Mouse (Mus musculus): ENCODE data around the gene Arhgap9.

Gene Arhgap9

DNA sequence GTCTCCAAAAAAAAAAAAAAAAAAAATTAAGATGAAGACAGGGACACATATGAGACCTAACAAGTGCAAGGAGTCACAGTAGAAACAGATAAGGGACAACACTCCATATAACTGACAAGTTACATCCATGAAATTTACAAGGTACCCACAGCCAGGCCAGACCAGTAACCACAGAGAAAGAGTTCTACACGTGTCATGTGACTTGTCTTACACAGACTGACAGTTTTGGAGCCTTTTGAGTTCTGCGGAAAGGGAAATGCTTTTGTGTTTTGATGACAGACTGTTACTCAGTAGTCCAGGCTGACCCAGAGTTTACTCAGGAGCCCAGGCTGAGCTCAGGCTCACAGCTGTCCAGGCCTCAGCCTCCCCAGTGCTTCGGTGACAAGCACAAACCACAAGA is 21.3 kb downstream of the Arhgap9 start:
- DNase-seq (ENCODE audit: low spot score) = no peak

DNA sequence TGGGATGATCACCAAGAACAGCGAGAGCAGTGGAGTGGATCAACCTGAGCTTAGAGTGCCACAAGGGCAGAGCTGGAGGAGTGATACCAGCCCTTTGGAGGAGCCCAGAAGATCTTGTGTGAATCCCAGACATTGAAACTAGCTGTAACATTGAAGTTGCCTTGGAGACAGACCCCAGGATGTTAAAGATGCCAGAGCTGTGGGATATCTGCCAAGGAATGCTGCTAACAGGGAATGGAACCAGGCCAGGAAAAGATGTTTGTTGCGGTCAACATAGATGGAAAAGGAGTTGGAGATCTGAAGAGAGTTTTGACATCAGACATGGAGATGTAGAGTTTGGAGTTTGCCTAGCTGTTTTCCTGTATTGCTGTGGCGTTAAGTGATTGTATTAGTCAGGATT is 24.4 kb downstream of the Arhgap9 start:
- no peak for DNase-seq (ENCODE audit: low spot score)

DNA sequence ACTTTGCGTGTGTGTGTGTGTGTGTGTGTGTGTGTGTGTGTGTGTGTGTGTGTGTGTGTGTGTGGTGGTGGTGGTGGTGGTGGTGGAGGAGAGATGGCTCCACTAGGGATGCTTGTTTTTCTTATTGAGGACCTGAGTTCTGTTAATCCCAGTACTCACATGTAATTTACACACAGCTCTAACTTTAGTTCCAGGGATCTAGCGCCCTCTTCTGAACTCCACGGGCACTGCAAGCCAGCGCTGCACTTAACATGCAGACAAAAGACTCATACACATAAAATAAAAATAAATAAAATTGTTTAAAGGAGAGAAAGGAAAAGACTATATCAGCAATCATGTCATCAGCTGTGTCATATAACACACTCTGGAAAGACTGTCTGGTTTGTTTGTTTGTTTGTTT is 27.2 kb downstream of the Arhgap9 start:
- no peak for DNase-seq (ENCODE audit: low spot score)

DNA sequence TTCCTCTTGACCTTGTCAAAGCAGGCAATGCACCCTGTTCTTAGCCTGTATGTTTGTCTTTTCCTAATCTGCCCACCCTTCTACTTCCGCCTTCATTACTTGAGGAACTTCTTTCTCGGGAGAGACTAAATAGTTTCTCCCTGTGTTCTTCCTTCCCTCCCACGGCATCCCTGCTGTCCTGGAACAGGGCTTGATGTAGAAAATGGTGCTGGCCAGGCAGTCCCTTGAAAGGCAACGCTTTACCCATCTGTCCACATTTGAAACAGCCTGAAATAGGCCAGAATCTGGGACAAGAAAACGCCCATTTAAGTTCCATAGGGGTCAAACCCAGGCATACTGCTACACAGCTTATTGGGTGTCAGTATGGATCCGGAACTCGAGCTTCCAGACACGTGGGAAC is 28.0 kb downstream of the Arhgap9 start:
- no peak for DNase-seq (ENCODE audit: low spot score)

DNA sequence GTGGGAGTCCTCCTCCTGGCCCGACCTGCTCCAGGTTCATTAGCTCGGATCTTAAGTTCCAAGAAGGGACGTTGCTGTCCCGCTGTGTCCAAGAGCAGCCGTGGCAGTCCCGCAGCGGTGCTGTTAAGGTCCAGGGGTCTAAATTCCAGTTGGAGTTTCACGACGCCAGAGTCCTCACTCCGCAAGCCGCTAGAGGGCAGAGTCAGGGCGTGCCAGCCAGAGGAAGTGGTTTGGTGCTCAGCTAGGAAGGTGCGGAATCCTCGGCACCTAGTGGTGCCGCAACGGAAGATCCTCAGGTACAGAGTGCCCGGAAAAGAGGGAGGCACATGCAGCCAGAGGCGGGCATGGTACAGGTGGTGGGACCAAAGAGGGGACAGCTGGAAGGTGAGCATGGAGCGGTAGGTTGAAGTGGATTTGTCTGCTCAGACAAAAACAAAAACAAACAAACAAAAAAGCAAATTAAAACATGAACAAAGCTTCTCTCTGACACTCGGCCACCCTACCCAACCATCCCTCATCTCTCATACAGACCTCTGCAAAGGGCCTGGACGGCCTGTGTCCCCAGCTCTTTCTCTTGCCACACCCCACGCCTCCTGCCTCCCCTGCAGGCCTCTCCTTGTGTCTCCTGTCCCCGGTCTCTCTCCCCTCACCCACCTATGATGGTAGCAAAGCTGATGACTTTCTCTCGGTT is 29.0 kb downstream of the Arhgap9 start:
- peak; percentile 79 for DNase-seq (ENCODE audit: low spot score)

DNA sequence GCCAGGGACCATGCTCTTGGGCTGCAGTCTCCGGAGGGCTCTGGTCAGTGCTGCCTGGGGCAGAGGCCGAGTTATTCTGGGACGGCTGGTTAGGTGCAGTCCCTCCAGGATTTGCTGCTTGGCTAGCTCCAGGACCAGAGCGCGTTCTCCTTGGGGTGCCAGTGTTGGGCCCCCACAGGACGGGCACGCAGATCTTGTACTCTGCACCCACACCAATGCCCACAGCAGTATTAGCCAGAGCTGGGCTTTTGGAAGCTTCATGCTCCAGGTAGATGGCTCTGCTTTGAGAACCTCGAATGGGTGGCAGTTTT is 29.5 kb downstream of the Arhgap9 start:
- no peak for DNase-seq (ENCODE audit: low spot score)

DNA sequence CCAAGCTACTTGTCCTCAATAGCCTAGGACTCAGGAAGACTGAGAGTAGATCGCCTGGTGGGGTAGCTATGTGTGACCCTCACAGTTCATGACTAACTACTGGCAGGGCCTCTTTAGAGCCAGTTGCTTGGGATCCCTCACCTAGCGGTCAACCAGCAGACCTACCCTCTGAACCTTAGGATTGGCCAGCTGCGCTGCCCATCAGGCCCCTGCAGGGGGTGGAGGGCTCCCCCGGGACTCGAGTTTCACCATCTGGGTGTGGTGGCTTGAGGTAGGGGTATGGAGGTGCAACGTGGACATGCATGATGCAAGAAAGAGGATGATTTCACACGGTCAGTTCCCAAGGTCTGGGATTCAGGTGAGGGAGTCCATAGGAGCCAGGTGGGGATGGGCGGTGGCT is 30.0 kb downstream of the Arhgap9 start:
- DNase-seq (ENCODE audit: low spot score) = no peak

DNA sequence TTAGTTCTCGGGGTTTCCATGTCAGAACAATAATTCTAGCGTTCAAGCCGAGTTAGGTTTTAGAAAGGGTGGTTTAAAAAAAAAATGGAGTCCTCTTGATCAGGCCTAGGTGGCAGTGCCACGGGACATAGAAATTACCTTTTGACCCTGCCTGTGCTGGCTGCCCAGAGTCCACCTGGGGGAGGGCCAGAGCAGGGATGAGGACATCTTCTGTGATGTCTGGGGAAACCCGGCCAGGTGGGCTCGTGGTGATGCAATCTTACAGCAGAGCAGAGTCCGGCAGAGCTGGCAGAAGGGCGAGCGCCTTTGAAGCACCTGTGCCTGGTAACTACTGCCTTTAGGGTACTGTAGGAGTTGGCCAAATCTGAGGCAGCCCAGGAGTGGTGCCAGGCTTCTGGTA is 30.4 kb downstream of the Arhgap9 start:
- no peak for DNase-seq (ENCODE audit: low spot score)

DNA sequence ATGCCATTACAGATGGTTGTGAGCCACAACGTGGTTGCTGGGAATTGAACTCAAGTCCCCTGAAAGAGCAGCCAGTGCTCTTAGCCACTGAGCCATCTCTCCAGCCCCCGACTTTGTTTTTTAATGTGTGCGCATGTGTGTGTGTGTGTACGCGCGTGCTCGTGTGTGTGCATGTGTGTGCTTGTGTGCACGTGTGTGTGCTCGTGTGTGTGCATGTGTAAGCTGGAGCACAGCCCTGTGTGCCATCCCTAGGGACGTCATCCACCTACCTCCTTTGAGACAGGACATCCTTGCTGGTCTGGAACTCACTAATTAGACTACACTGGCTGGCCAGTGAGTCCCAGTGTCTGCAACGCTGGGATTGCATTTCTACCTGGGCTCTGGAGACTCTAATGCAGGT is 31.0 kb downstream of the Arhgap9 start:
- no peak for DNase-seq (ENCODE audit: low spot score)

DNA sequence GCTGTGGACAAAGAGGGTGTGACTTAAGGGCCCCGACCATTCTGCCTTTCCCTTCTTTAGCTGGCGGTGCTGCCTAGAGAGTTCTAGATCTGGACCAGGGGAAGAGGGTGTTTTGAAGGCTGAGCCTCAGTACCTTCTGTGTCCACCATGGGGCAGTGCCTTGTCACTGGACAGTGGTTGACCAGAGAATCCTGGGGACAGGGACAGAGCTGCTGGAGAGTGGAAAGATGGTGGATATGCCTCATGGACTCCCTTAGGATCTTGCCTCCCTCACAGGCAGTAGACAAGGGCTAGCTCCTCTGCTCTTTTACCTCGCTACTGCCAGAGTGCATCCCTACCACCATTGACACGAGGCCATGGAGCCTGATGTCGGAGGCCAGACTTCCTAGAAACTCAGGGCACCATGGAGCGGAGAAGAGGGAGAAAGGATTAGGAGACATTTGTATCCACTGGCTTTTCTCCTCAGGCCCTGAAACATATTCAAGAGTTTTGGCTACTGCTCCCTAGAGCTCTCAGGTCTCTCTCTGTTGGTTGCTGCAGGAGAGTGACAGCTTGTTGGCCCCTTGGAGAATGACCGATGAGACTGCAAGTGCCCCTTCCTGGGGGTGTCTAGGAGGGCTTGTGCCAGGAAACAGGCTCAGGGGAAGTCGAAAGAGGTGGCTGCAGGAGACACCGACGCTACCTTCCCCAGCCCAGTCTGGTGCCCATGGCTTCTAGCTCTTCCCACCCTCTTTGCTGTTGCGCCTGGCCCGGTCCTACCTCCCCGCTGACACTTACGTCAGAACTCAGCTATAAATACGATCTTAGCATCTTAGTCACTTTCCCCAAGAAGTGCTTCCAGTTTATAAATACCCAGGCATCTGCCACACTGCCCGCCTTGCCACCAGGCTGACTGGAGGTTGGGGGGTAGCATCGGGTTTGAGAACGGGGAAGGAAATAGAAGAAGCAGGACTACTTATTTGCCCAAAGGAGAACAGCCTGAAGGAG is 32.4 kb downstream of the Arhgap9 start, which contains the start of gene Inhbe:
Inhbe (minus strand) TSS at position 503 of the 987 bp plus-strand sequence.
- no peak for DNase-seq (ENCODE audit: low spot score)

DNA sequence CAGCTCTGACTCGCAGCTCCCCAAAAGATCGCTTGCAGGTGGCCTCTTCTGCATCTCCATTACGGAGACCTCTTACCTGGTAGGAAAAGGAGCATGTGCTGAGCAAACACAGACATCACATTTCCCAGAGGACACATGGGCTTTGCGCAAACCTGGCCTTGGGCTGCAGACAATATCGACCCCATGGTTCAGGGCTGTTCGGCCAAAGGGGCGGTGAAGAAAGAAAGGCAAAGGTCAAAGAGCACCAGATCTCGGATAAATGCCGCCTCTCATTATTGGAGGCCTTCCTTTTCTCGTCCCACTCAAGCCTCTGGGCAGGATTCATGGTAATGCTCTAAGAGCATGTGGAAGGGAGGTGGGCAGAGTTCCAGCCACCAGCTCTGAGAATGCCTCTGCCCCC is 33.6 kb downstream of the Arhgap9 start:
- no peak for DNase-seq (ENCODE audit: low spot score)

DNA sequence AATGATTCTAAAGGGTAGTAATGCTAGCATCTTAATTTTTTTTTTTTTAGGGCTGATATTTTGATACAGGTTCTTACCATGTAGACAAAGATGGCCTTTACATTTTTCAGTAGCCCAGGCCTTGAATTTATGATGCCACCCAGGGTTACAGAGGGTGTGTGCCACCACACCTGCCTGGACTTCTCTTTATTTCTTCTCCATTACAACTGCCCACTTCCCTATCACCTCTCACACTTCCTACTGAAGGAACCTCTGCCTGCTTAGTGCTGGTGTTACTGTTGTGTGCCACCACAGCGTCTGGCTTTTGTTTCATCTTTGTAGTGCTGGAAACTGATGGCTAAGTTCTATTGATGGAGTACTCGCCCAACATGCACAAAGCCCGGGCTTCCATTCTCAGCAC is 39.0 kb downstream of the Arhgap9 start:
- DNase-seq (ENCODE audit: low spot score) = no peak

DNA sequence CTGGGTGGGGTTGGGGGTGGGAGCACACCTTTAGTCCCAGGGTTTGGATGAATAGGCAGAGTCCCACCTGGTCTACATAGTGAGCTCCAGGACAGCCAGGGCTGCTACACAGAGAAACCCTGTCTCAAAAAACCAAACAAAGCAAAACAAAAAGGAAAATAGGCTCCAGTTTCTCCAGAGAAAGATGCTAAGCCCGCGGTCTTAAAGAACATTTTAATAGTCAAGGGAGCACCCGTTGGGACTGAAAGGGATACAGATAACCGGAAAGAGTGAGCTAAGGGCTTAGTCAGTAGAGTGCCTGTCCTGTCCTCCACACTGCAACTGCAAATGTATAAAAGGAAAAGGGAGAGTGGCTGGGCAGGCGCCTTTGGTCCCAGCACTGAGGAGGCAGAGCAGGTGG is 45.4 kb downstream of the Arhgap9 start:
- no peak for DNase-seq (ENCODE audit: low spot score)

DNA sequence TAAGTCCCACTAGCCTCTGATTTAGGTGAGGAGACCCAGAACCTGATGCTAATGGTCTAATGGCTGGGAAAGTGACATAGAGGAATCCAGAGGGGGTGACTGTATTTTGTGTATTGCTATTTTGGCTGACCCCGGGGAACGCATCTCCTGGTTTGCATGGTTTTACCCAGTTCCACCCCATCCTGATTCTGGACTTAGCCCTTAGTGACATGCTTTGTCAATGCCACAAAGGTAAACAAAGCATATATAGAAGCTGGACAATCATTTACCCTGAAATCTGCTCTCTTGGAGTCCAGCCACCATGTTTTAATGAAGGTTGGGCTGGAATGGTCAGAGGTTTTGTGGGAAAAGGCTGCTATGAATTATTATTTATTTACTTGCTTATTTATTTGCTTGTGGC is 46.5 kb downstream of the Arhgap9 start:
- no peak for DNase-seq (ENCODE audit: low spot score)

DNA sequence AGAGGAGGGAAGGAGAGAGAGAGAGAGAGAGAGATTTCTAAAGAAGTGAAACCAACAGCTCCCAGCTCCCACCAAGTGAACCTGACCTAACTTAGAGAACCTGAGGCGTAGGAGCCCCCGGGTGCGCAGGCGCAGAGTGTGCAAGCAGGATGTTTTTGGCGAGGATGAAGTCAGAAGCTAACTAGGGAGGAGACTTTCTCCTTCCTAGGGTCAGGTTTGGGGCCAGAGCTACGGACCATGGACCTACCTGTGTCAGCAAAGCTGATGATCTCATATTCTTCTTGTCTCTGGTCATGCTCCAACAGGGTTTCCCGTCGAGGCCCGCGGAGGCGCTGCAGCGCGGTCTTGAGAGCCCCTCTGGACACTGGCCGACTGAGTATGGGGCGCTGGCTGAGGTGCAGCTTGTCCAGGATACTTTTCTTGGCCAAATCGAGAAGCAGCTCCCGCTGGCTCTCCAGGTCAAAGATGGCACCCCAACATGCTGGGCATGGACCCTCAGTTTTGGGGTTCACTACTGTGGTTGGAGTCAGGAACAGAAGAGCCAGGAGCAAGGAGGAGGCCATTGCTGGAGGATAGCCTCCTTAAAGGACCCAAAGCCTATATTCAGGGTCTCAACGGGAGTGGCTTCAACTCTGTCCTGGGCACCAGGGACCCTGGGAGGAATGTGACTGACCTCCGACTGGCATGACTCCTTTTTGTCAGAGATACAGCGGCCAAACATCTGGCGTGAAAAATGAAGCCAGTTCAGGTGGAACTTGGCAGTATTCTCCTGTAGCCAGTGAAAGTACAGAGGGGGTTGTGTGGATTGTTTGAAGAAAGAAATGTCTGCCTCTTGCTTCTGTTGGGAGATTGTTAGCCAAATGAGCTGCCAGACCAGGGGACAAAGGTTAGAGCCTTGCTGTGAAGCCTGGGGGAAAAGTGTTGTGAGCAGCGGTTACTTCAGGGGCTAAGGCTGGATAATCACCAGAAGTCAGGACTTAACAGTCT is 48.4 kb downstream of the Arhgap9 start, which contains the start of gene Inhbc:
Inhbc (minus strand) TSS at position 598 of the 987 bp plus-strand sequence.
- no peak for DNase-seq (ENCODE audit: low spot score)

DNA sequence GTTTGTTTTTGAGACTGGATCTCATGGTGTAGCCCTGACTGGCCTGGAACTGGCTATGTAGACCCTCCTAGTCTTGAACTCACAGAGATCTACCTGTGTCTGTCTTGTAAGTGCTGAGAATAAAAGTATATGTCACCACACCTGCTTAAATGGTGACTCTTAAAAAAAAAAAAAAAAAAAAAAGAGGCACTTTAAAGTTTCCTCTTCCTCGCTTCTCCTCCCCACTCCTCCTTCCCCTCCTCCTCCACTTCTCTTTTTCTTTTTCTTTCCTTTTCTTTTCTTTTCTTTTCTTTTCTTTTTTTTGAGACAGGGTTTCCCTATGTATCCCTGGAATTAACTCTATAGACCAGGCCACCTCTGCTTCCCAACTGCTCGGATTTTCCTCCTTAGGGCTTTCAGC is 49.3 kb downstream of the Arhgap9 start:
- no peak for DNase-seq (ENCODE audit: low spot score)

DNA sequence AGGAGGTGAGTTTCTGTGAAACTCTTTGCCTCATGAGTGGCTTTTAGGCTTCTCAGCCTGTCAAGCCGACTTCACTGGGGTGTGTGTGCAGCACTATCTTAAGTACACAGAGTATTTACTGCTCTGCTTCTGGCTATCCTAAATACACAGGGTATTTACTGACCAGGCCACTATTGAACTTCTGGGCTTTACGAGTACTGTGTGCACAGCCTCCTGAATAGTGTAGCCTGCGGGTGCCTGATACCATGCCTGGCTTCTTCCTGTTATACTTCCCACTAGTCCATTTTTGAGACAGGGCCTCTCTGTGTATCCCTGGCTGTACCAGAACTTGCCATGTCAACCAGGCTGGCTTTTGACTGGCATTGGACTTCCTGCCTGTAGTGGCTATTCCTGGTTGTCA is 55.9 kb downstream of the Arhgap9 start:
- DNase-seq (ENCODE audit: low spot score) = no peak
